Comparison of ENCODE assay signal across 8 mouse cellular contexts in the genomic region with DNA sequence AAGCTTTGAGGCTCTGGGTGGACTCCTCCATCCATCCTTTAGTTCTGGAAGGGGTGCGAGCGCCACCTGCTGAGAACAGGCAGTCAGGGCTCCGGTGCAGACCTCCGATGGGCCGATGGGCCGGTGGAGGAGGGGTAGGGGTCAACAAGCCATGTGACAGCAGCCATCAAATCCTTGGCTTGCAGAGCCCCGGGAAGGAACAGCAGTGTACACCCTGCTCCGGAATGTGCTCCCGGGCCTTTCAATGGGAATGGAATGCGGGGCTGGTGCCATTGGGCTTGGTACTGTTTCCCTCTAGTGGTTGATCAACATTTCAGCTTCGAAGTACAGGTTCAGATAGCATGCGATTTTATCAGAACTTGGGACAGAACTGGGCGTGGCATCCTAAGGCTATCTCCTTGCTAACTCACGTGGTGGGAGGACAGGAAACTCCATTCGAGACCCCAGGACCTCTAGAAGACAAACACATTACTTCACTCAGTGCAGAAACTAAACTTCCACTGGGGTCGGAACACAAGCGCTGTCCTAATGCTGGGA.
DNase-seq lines count a peak whose midpoint lies in the region; ATAC-seq and TF ChIP-seq lines count a peak whose summit lies in the region.

No protein-coding gene starts in this region.

- TF ChIP-seq CTCF in C2C12 (IDR thresholded peaks at IDR 0.05; ENCODE audit: control insufficient read depth, insufficient read depth, insufficient read length) = peak; percentile 78
- TF ChIP-seq CTCF in bone marrow macrophage, adult 2 months (IDR thresholded peaks at IDR 0.05; ENCODE audit: low read depth, low read length) = peak; percentile 86
- peak; percentile 61; the same call in 1 of the 2 replicates for TF ChIP-seq CTCF in embryonic fibroblast, embryonic 13.5 days (IDR thresholded peaks at IDR 0.05; ENCODE audit: borderline replicate concordance, insufficient read depth, low read length)
- peak; percentile 97 for TF ChIP-seq CTCF in kidney, postnatal 0 days (IDR thresholded peaks at IDR 0.05; ENCODE audit: low read depth)

- H3K36me3 ChIP-seq in C2C12 (ENCODE audit: control insufficient read depth, insufficient read depth) = no peaks in the 10 kb centered on the region
- H3K36me3 ChIP-seq in heart, embryonic 13.5 days = no peaks in the 10 kb centered on the region
- H3K36me3 ChIP-seq in kidney, postnatal 0 days (ENCODE audit: insufficient read depth, low read length) = no peaks in the 10 kb centered on the region
- no peaks in the 10 kb centered on the region for H3K36me3 ChIP-seq in liver, embryonic 11.5 days (ENCODE audit: control insufficient read depth, insufficient read depth, low read length)
- H3K36me3 ChIP-seq in stomach, embryonic 16.5 days (ENCODE audit: control insufficient read depth, insufficient read depth, low read length) = no peaks in the 10 kb centered on the region

- no peaks in the 10 kb centered on the region for H3K4me1 ChIP-seq in bone marrow macrophage, adult 2 months (ENCODE audit: control insufficient read depth, insufficient read depth, low read length)
- no peaks in the 10 kb centered on the region for H3K4me1 ChIP-seq in embryonic fibroblast, embryonic 13.5 days (ENCODE audit: control insufficient read depth, insufficient read depth, low read length)
- peaks cover 41% of the 10 kb centered on the region for H3K4me1 ChIP-seq in heart, embryonic 13.5 days
- H3K4me1 ChIP-seq in kidney, postnatal 0 days (replicated peaks; ENCODE audit: insufficient read depth, low read length) = no peaks in the 10 kb centered on the region; the same call in 1 of the 2 replicates
- peaks cover 8% of the 10 kb centered on the region for H3K4me1 ChIP-seq in liver, embryonic 11.5 days (replicated peaks; ENCODE audit: control insufficient read depth, insufficient read depth, low read length)
- peaks cover 18% of the 10 kb centered on the region for H3K4me1 ChIP-seq in stomach, embryonic 16.5 days (ENCODE audit: control insufficient read depth, insufficient read depth, low read length)

- DNase-seq in kidney, postnatal 0 days (ENCODE audit: low spot score) = peak; percentile 97
- DNase-seq in liver, embryonic 11.5 days (ENCODE audit: low spot score) = peak; percentile 85
- DNase-seq in neural tube, embryonic 10.5 days (ENCODE audit: extremely low spot score, low spot score) = peak; percentile 92

- ATAC-seq in heart, embryonic 13.5 days (ENCODE audit: extremely low read depth, insufficient number of reproducible peaks, low FRiP score, low TSS enrichment) = peak; percentile 79
- peak; percentile 98 for ATAC-seq in kidney, postnatal 0 days (replicated peaks; ENCODE audit: low FRiP score, low read depth)
- peak; percentile 87 for ATAC-seq in liver, embryonic 11.5 days (replicated peaks; ENCODE audit: low FRiP score)
- ATAC-seq in stomach, embryonic 16.5 days (ENCODE audit: insufficient read depth, low FRiP score) = peak; percentile 91

- H3K9me3 ChIP-seq in heart, embryonic 13.5 days = no peaks in the 10 kb centered on the region
- H3K9me3 ChIP-seq in kidney, postnatal 0 days (replicated peaks; ENCODE audit: low read length) = no peaks in the 10 kb centered on the region
- no peaks in the 10 kb centered on the region for H3K9me3 ChIP-seq in liver, embryonic 11.5 days (ENCODE audit: control insufficient read depth, low read length)
- no peaks in the 10 kb centered on the region for H3K9me3 ChIP-seq in stomach, embryonic 16.5 days (replicated peaks; ENCODE audit: control insufficient read depth, low read length)

- no peaks in the 10 kb centered on the region for H3K79me2 ChIP-seq in C2C12 (ENCODE audit: control insufficient read depth, insufficient read depth)

- no peak overlapping the region for H3K27ac ChIP-seq in bone marrow macrophage, adult 2 months (ENCODE audit: insufficient read depth, low read depth, low read length)
- H3K27ac ChIP-seq in embryonic fibroblast, embryonic 13.5 days (ENCODE audit: insufficient read depth, low read length) = peak overlapping the region; percentile 57
- peak overlapping the region; percentile 71 for H3K27ac ChIP-seq in heart, embryonic 13.5 days (replicated peaks)
- peak overlapping the region; percentile 33 for H3K27ac ChIP-seq in kidney, postnatal 0 days
- no peak overlapping the region for H3K27ac ChIP-seq in liver, embryonic 11.5 days (ENCODE audit: low read depth, low read length)
- peak overlapping the region; percentile 61; the same call in 1 of the 2 replicates for H3K27ac ChIP-seq in stomach, embryonic 16.5 days (ENCODE audit: low read length)

- WGBS in heart, embryonic 13.5 days = 5% methylated on average over 17 of the region's 17 CpGs
- WGBS in kidney, postnatal 0 days = 6% methylated on average over 17 of the region's 17 CpGs
- WGBS in liver, embryonic 11.5 days = 9% methylated on average over 17 of the region's 17 CpGs
- whole genome bisulfite sequencing in stomach, embryonic 16.5 days = 4% methylated on average over 17 of the region's 17 CpGs

- peak overlapping the region; percentile 66 for H3K4me2 ChIP-seq in heart, embryonic 13.5 days
- peak overlapping the region; percentile 34 for H3K4me2 ChIP-seq in kidney, postnatal 0 days (ENCODE audit: low read length)
- H3K4me2 ChIP-seq in liver, embryonic 11.5 days = peak overlapping the region; percentile 65
- H3K4me2 ChIP-seq in stomach, embryonic 16.5 days (ENCODE audit: low read depth, low read length) = peak overlapping the region; percentile 53

- H3K27me3 ChIP-seq in C2C12 (ENCODE audit: control insufficient read depth, insufficient read depth, insufficient read length) = peaks cover 10% of the 10 kb centered on the region
- H3K27me3 ChIP-seq in heart, embryonic 13.5 days (replicated peaks) = no peaks in the 10 kb centered on the region
- no peaks in the 10 kb centered on the region for H3K27me3 ChIP-seq in kidney, postnatal 0 days (ENCODE audit: insufficient read depth, low read length)
- H3K27me3 ChIP-seq in liver, embryonic 11.5 days (replicated peaks; ENCODE audit: control insufficient read depth, insufficient read depth, low read length) = no peaks in the 10 kb centered on the region
- no peaks in the 10 kb centered on the region for H3K27me3 ChIP-seq in stomach, embryonic 16.5 days (ENCODE audit: control insufficient read depth, insufficient read depth, low read length)

- H3K9ac ChIP-seq in heart, embryonic 13.5 days = peak overlapping the region; percentile 70
- H3K9ac ChIP-seq in kidney, postnatal 0 days (ENCODE audit: low read depth, low read length) = peak overlapping the region; percentile 24; the same call in 1 of the 2 replicates
- H3K9ac ChIP-seq in liver, embryonic 11.5 days (ENCODE audit: low read depth, low read length) = no peak overlapping the region
- peak overlapping the region; percentile 53 for H3K9ac ChIP-seq in stomach, embryonic 16.5 days (ENCODE audit: low read length)

- H3K79me3 ChIP-seq in C2C12 (ENCODE audit: low read depth) = no peaks in the 10 kb centered on the region

- H3ac ChIP-seq in C2C12 (ENCODE audit: control insufficient read depth, insufficient read length, low read depth) = no peak overlapping the region

- H3K4me3 ChIP-seq in C2C12 (ENCODE audit: insufficient read depth, poor library complexity, severe bottlenecking) = no peak overlapping the region
- H3K4me3 ChIP-seq in bone marrow macrophage, adult 2 months (ENCODE audit: insufficient read depth, low read length) = peak overlapping the region; percentile 59
- no peak overlapping the region for H3K4me3 ChIP-seq in embryonic fibroblast, embryonic 13.5 days (ENCODE audit: insufficient read depth, low read length)
- peak overlapping the region; percentile 43 for H3K4me3 ChIP-seq in heart, embryonic 13.5 days
- H3K4me3 ChIP-seq in kidney, postnatal 0 days (replicated peaks; ENCODE audit: low read depth, low read length) = no peak overlapping the region; the same call in 1 of the 2 replicates
- peak overlapping the region; percentile 32 for H3K4me3 ChIP-seq in liver, embryonic 11.5 days (ENCODE audit: low read depth, low read length)
- peak overlapping the region; percentile 40 for H3K4me3 ChIP-seq in stomach, embryonic 16.5 days (replicated peaks; ENCODE audit: low read length)

- no peak for TF ChIP-seq POLR2A in bone marrow macrophage, adult 2 months (IDR thresholded peaks at IDR 0.05; ENCODE audit: borderline replicate concordance, low read depth, low read length)
- TF ChIP-seq POLR2A in embryonic fibroblast, embryonic 13.5 days (IDR thresholded peaks at IDR 0.05; ENCODE audit: low read depth, low read length) = no peak

TF ChIP-seq in C2C12, 6 proteins besides CTCF, POLR2A, EP300 and RAD21:
- TF ChIP-seq FOSL1 (IDR thresholded peaks at IDR 0.05; ENCODE audit: insufficient read depth, low read length, poor library complexity, severe bottlenecking) (no peak), USF1 (IDR thresholded peaks at IDR 0.05; ENCODE audit: low read depth) (peak; percentile 59), MYOG (IDR thresholded peaks at IDR 0.05; ENCODE audit: control insufficient read depth, extremely low read depth, insufficient read length) (no peak)

Comparison
In these comparisons a context has a peak if more than half of its experiments do, and no peak if none do; other contexts are left out.
1. H3K4me3 ChIP-seq: peak in bone marrow macrophage, adult 2 months (single experiment), heart, embryonic 13.5 days (single experiment), liver, embryonic 11.5 days (single experiment) and stomach, embryonic 16.5 days (single experiment); none in C2C12 (single experiment), embryonic fibroblast, embryonic 13.5 days (single experiment) and kidney, postnatal 0 days (single experiment).
2. H3K27ac ChIP-seq: peak in embryonic fibroblast, embryonic 13.5 days (single experiment), heart, embryonic 13.5 days (single experiment), kidney, postnatal 0 days (single experiment) and stomach, embryonic 16.5 days (single experiment); none in bone marrow macrophage, adult 2 months (single experiment) and liver, embryonic 11.5 days (single experiment).
3. Peak in every context shown above with its lines, with median percentiles within 50 percentile points of each other: CTCF ChIP-seq, ATAC-seq, H3K4me2 ChIP-seq and DNase-seq.